Mouse (Mus musculus): ENCODE results near the gene Bnc1.

The Bnc1 gene

GRCm38 (mm10) chr7:81992131-81993061 is at the start of gene Bnc1:
TSS of gene Bnc1 (minus strand) at chr7:81992292.
- no peak for DNase-seq

GRCm38 (mm10) chr7:82033347-82033746 is 41.3 kb upstream of the Bnc1 start:
- no peak for DNase-seq

GRCm38 (mm10) chr7:82029666-82030065 is 37.6 kb upstream of the Bnc1 start:
- no peak for DNase-seq

GRCm38 (mm10) chr7:82025802-82026201 is 33.7 kb upstream of the Bnc1 start:
- no peak for DNase-seq

- no peak for DNase-seq
These were observed 31.6 kb upstream of the Bnc1 start for GRCm38 (mm10) chr7:82023676-82024075.

- no peak for DNase-seq
These were observed 30.3 kb upstream of the Bnc1 start for GRCm38 (mm10) chr7:82022404-82022803.

- no peak for DNase-seq
These were observed 25.9 kb upstream of the Bnc1 start for GRCm38 (mm10) chr7:82018031-82018430.

- no peak for DNase-seq
These were observed 24.9 kb upstream of the Bnc1 start for GRCm38 (mm10) chr7:82016751-82017710.

- no peak for DNase-seq
These were observed 20.4 kb upstream of the Bnc1 start for GRCm38 (mm10) chr7:82012472-82012871.

- DNase-seq, result no peak
These were observed 19.7 kb upstream of the Bnc1 start for GRCm38 (mm10) chr7:82011534-82012401.

GRCm38 (mm10) chr7:82007151-82007550 is 15.1 kb upstream of the Bnc1 start:
- DNase-seq, result no peak

- no peak for DNase-seq
These were observed 12.1 kb upstream of the Bnc1 start for GRCm38 (mm10) chr7:82004228-82004627.

GRCm38 (mm10) chr7:81999816-82000215 is 7.7 kb upstream of the Bnc1 start:
- DNase-seq, result no peak

GRCm38 (mm10) chr7:81999372-81999771 is 7.3 kb upstream of the Bnc1 start:
- no peak for DNase-seq

- DNase-seq, result no peak
These were observed 3.9 kb upstream of the Bnc1 start for GRCm38 (mm10) chr7:81995975-81996374.

- DNase-seq, result no peak
These were observed 3.0 kb upstream of the Bnc1 start for GRCm38 (mm10) chr7:81995126-81995525.

- DNase-seq, result no peak
These were observed 1.0 kb upstream of the Bnc1 start for GRCm38 (mm10) chr7:81993140-81993539.

- no peak for DNase-seq
These were observed 456 bp downstream of the Bnc1 start for GRCm38 (mm10) chr7:81991611-81992061.

GRCm38 (mm10) chr7:81991116-81991515 is 976 bp downstream of the Bnc1 start:
- DNase-seq, result no peak

GRCm38 (mm10) chr7:81983651-81984050 is 8.4 kb downstream of the Bnc1 start:
- no peak for DNase-seq

GRCm38 (mm10) chr7:81978304-81978703 is 13.8 kb downstream of the Bnc1 start:
- DNase-seq, result no peak

GRCm38 (mm10) chr7:81974616-81975015 is 17.5 kb downstream of the Bnc1 start:
- no peak for DNase-seq
